Mouse (Mus musculus) lung, embryonic 14.5 days (tissue): ENCODE results near the gene Sipa1l3. TPM values are rescaled to one million over a fixed set of nuclear protein-coding genes. Genes with fewer than 3 reads are reported as not detected.

Source experiments
- ATAC-seq: fragments of 200-750 bp; cut with Nextera tagmentation; 2 replicates; pipeline ENCODE4 v1.8.0; 2017; ENCODE audit warnings: mild to moderate bottlenecking, moderate TSS enrichment, moderate library complexity; ENCODE audit not compliant: insufficient read depth
- DNase-seq: peaks from one replicate; pipeline ENCODE4 v3.0.0-alpha.2; 2015
- H3K27ac ChIP-seq: fragments of 300-500 bp; sonication (generic); 2 replicates; pipeline ENCODE4 v1.5.1; 2014; ENCODE audit warnings: low read depth, mild to moderate bottlenecking, moderate library complexity
- H3K27me3 ChIP-seq: fragments of 300-500 bp; sonication (generic); 2 replicates; pipeline ENCODE4 v1.6.1; 2014; ENCODE audit warnings: low read length, control low read depth; ENCODE audit not compliant: insufficient read depth
- H3K36me3 ChIP-seq: fragments of 300-500 bp; sonication (generic); 2 replicates; pipeline ENCODE4 v1.6.1; 2014; ENCODE audit warnings: control low read depth; ENCODE audit not compliant: insufficient read depth
- H3K4me1 ChIP-seq: fragments of 300-500 bp; sonication (generic); 2 replicates; pipeline ENCODE4 v1.6.1; 2014; ENCODE audit warnings: antibody characterized with exemption, control low read depth; ENCODE audit not compliant: insufficient read depth
- H3K4me2 ChIP-seq: fragments of 300-500 bp; sonication (generic); 2 replicates; pipeline ENCODE4 v1.6.1; 2014; ENCODE audit warnings: mild to moderate bottlenecking
- H3K4me3 ChIP-seq: fragments of 300-500 bp; sonication (generic); 2 replicates; pipeline ENCODE4 v1.5.1; 2014; ENCODE audit warnings: low read depth, low read length
- H3K9ac ChIP-seq: fragments of 300-500 bp; sonication (generic); 2 replicates; pipeline ENCODE4 v1.6.1; 2014
- H3K9me3 ChIP-seq: fragments of 300-500 bp; sonication (generic); 2 replicates; pipeline ENCODE4 v1.6.1; 2016; ENCODE audit warnings: low read depth, low read length, control low read depth
- CTCF ChIP-seq: IDR thresholded peaks from 2 replicates; pipeline ENCODE4 v1.5.1; 2016; ENCODE audit warnings: antibody characterized with exemption, low read depth
- WGBS: fragments of 180-500 bp; shearing (Covaris S2); extraction: QIAGEN DNeasy Blood & Tissue Kit; methylation state at CpG from one replicate; pipeline ENCODE4 v1.1.7; 2014; 5-methylcytosine and 5-hydroxymethylcytosine counted together
- polyA plus RNA-seq: library from polyadenylated mRNA; unstranded; fragments of >200 nt; fragmentation: Nextera tagmentation; extraction: Ambion mirVana; gene quantifications from 2 replicates; pipeline ENCODE4 v1.2.1, GENCODE M21; 2014

Gene Sipa1l3
- polyA plus RNA-seq, 1 experiment from 2014 or later, result 20.2 TPM

DNA sequence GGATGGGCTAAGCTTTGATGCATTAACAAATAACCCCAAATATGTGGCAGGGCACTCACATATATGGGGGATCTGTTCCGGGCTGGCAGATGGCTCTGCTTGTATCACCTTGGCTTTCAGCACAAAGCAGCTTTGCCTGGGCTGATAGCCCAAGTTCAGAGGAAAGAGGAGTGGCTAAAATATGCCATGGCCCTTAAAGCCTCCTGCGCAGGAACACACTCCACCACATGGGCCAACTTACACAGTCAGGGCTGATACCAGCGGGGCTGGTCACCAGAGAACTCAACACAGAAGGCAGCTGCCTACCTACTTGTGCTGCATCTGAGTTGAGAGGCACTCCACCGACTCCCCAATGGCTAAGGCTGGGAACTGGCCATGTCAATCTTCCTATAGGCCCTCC lies 111.6 kb downstream of the Sipa1l3 start:
- Histone ChIP-seq H3K27ac (no peak overlapping the region), H3K4me3 (no peak overlapping the region), H3K4me1 (peaks cover 13% of the 10 kb centered on the region), H3K9ac (no peak overlapping the region), H3K9me3 (no peaks in the 10 kb centered on the region), H3K4me2 (no peak overlapping the region), H3K27me3 (no peaks in the 10 kb centered on the region), H3K36me3 (no peaks in the 10 kb centered on the region)
- DNase-seq (no peak), ATAC-seq (no peak)
- no peak for TF ChIP-seq CTCF
- WGBS, result 69% methylated on average over 4 of the region's 4 CpGs

DNA sequence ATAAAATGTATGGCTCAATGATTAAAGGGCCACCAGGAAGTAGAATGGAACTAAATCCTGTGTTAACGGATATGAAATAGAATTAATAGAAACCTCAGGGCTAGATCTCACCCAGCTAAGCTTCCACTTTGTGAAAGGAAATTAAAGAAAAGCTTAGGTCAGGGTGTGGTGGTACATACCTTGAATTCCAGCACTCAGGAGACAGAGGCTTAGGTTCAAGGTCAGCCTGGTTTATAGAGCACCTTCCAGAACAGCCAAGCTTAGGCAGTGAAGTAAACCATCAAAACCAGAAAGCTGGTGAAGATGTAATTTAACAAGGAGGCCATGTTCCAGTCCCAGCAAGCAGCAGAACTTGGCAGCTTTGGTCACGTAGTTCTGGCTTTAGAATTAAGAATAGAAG lies 114.3 kb downstream of the Sipa1l3 start:
- no peak overlapping the region for H3K27ac ChIP-seq
- DNase-seq, result no peak
- H3K36me3 ChIP-seq, result peaks cover 18% of the 10 kb centered on the region
- no peaks in the 10 kb centered on the region for H3K9me3 ChIP-seq
- no peak for TF ChIP-seq CTCF
- H3K4me1 ChIP-seq, result no peaks in the 10 kb centered on the region
- H3K4me3 ChIP-seq, result no peak overlapping the region
- H3K4me2 ChIP-seq, result no peak overlapping the region
- H3K27me3 ChIP-seq, result no peaks in the 10 kb centered on the region
- 92% methylated on average over 2 of the region's 2 CpGs for WGBS
- no peak overlapping the region for H3K9ac ChIP-seq
- no peak for ATAC-seq

DNA sequence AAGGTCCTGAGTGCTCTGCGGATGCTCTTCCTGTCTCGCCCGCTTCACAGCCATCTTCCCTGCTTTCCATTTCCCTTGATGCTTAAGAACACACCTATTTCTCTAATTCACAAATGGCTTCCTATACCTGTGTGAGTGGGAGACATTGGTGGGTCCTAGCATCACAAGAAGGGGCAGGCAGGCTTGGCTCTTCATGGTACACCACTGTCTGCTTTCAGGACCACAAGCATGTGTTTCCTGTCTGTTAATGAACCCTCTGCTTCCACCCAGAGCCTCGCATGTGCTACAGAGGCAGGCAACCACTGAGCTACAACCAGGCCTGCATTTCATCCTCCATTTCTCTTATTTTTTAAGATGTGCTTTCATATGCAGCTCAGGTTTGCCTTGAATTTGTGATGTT lies 116.4 kb downstream of the Sipa1l3 start:
- no peak for ATAC-seq
- H3K9me3 ChIP-seq, result no peaks in the 10 kb centered on the region
- no peak for DNase-seq
- 91% methylated on average over 4 of the region's 4 CpGs for WGBS
- H3K27me3 ChIP-seq, result no peaks in the 10 kb centered on the region
- H3K27ac ChIP-seq, result no peak overlapping the region
- H3K4me2 ChIP-seq, result no peak overlapping the region
- peaks cover 29% of the 10 kb centered on the region for H3K36me3 ChIP-seq
- H3K4me3 ChIP-seq, result no peak overlapping the region
- no peak for TF ChIP-seq CTCF
- no peaks in the 10 kb centered on the region for H3K4me1 ChIP-seq
- no peak overlapping the region for H3K9ac ChIP-seq

DNA sequence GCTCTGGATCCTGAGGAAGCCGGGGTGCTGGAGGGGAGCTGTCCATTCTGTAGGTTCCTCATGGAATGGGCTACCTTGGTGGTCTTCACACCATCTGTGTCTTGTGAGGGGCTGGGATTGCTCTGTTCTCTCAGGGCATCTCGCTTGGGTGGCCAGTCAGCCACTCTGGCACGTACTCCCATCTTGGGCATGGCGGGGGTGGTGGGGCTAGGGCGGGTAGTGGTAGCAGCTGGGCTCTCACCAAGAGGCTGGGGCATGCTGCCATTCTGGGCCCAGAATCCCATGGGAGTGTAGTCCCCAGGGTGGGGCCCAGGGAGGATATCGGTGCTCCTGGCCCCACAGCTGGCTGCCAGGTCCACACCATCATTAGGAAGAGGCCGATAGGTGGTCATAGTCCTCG lies 118.0 kb downstream of the Sipa1l3 start:
- no peak overlapping the region for H3K4me2 ChIP-seq
- ATAC-seq (no peak), DNase-seq (no peak)
- H3K27me3 ChIP-seq, result no peaks in the 10 kb centered on the region
- H3K36me3 ChIP-seq, result peaks cover 45% of the 10 kb centered on the region
- no peaks in the 10 kb centered on the region for H3K4me1 ChIP-seq
- no peak for TF ChIP-seq CTCF
- H3K4me3 ChIP-seq, result no peak overlapping the region
- no peak overlapping the region for H3K9ac ChIP-seq
- WGBS, result 94% methylated on average over 8 of the region's 8 CpGs
- no peaks in the 10 kb centered on the region for H3K9me3 ChIP-seq
- no peak overlapping the region for H3K27ac ChIP-seq

DNA sequence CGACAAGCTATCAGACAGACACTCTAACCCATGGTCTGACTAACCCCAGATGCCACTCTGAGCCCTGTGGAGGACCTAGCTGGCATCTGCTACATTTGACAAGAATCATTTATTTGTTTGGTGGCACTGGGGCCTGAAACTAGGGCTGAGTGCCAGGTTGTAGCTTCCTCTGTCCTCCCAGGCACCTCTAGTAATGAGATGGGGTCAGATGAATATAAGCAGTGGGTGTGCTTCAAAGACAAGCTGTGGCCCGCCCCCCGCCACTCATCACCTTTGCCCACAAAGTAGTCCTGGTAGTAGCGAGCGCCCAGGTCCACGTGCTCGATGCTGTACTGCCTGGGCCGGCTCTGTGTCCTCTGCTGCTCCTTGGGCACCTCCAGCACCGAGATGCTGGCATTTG lies 119.4 kb downstream of the Sipa1l3 start:
- DNase-seq (no peak), ATAC-seq (no peak)
- Histone ChIP-seq H3K4me2 (no peak overlapping the region), H3K4me3 (no peak overlapping the region), H3K36me3 (peaks cover 59% of the 10 kb centered on the region), H3K27ac (no peak overlapping the region), H3K9me3 (no peaks in the 10 kb centered on the region), H3K27me3 (no peaks in the 10 kb centered on the region), H3K4me1 (no peaks in the 10 kb centered on the region), H3K9ac (no peak overlapping the region)
- 88% methylated on average over 9 of the region's 9 CpGs for whole genome bisulfite sequencing
- no peak for TF ChIP-seq CTCF

DNA sequence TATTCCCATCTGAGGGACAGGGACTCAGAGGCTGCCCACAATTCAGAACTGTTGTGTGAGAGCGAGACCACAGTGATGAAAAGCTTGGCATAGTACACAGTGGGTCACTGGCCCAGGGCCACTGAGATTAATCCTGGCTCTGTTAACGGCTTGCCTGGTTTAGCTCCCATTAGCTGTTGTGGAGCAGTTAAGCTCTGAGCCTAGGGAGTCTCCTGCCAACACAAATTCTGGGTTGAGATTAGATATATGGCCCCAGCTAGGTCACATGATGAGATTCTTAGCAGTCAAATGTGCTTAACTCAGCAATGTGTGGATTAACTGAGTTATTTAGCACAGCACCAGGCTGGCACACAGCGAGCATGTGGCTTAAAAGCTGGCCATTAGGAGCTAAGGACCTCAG lies 121.0 kb downstream of the Sipa1l3 start:
- 73% methylated on average over 3 of the region's 3 CpGs for WGBS
- H3K9ac ChIP-seq, result no peak overlapping the region
- TF ChIP-seq CTCF, result no peak
- ATAC-seq (no peak), DNase-seq (no peak)
- H3K9me3 ChIP-seq, result no peaks in the 10 kb centered on the region
- H3K4me2 ChIP-seq, result no peak overlapping the region
- H3K36me3 ChIP-seq, result peaks cover 66% of the 10 kb centered on the region
- no peak overlapping the region for H3K4me3 ChIP-seq
- H3K27ac ChIP-seq, result no peak overlapping the region
- no peaks in the 10 kb centered on the region for H3K4me1 ChIP-seq
- H3K27me3 ChIP-seq, result no peaks in the 10 kb centered on the region

DNA sequence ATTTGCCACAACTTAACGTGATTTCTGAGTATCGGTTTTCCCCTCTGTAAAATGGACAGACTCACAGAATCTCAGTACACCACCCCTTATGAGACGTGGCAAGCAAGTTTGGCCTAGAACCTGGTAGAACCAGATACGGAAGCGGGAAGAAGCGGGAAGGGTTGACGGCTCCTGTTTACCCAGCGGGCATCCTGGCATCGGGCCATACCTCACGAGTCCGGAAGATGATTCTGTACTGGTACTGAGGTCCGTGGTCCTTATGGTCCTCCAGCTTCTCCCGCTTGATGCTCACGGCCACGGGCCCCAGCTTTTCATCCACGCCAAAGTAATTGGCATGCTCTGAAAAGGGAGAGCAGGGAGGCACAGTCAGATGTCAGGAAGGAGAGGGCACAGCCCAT lies 121.5 kb downstream of the Sipa1l3 start:
- DNase-seq (no peak), ATAC-seq (no peak)
- peaks cover 66% of the 10 kb centered on the region for H3K36me3 ChIP-seq
- no peaks in the 10 kb centered on the region for H3K4me1 ChIP-seq
- H3K4me3 ChIP-seq, result no peak overlapping the region
- H3K9ac ChIP-seq, result no peak overlapping the region
- no peak overlapping the region for H3K27ac ChIP-seq
- WGBS, result 96% methylated on average over 16 of the region's 16 CpGs
- no peaks in the 10 kb centered on the region for H3K9me3 ChIP-seq
- no peaks in the 10 kb centered on the region for H3K27me3 ChIP-seq
- TF ChIP-seq CTCF, result no peak
- H3K4me2 ChIP-seq, result no peak overlapping the region

DNA sequence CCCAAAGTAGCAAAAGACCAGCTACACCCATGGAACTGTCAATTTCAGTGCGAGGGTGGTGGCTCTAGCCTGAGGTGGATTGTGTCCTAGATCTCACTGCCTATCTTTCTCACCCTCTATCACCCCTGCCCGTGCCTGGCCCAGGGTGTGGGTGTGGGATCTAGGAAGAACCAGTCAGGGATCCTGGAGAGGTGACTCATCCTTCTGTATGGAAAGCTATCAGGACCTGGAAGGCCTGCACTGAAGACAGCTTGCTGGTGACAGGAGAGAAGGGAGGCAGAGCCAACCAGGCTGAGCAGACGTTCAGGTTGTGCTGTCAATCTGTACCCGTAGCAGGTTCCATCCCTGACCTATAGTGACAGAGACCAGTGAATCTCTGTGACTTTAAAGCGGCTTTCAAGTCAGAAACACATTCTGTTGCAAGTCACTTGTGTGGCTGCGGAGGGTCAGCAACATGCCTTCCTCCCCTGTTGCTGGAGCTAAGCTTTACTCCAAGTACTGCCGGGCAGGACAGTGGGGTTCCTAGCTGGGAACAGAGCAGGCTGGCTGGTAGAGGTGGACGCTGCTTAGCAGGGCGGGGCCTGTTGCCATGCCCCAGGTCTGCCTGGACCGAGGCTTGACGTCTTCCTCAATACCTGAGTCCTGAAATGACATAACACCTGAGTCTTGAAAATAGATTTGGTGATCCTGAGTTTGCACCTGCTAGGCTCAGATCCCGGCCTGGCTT lies 122.1 kb downstream of the Sipa1l3 start:
- H3K27me3 ChIP-seq, result no peaks in the 10 kb centered on the region
- H3K4me1 ChIP-seq, result no peaks in the 10 kb centered on the region
- TF ChIP-seq CTCF, result no peak
- H3K27ac ChIP-seq, result no peak overlapping the region
- peaks cover 66% of the 10 kb centered on the region for H3K36me3 ChIP-seq
- no peaks in the 10 kb centered on the region for H3K9me3 ChIP-seq
- no peak overlapping the region for H3K4me2 ChIP-seq
- 88% methylated on average over 12 of the region's 12 CpGs for WGBS
- DNase-seq (no peak), ATAC-seq (no peak)
- no peak overlapping the region for H3K9ac ChIP-seq
- no peak overlapping the region for H3K4me3 ChIP-seq
